Mouse (Mus musculus) liver, embryonic 15.5 days (tissue): ENCODE data around the gene Uqcc1. TPM values are rescaled to one million over a fixed set of nuclear protein-coding genes. Genes with fewer than 3 reads are reported as not detected.

Source experiments
- ATAC-seq: fragments of 200-750 bp; cut with Nextera tagmentation; 2 replicates; pipeline ENCODE4 v1.8.0; 2017; ENCODE audit warnings: moderate number of reproducible peaks, mild to moderate bottlenecking, moderate library complexity; ENCODE audit not compliant: insufficient read depth
- H3K27ac ChIP-seq: fragments of 300-500 bp; sonication (generic); replicated peaks from 2 replicates; pipeline ENCODE4 v1.5.1; 2015; ENCODE audit warnings: mild to moderate bottlenecking, inconsistent platforms
- H3K27me3 ChIP-seq: fragments of 300-500 bp; sonication (generic); 2 replicates; pipeline ENCODE4 v1.6.1; 2015; ENCODE audit warnings: mild to moderate bottlenecking, inconsistent platforms
- H3K36me3 ChIP-seq: fragments of 300-500 bp; sonication (generic); replicated peaks from 2 replicates; pipeline ENCODE4 v1.6.1; 2015; ENCODE audit warnings: moderate library complexity, mild to moderate bottlenecking, inconsistent platforms
- H3K4me1 ChIP-seq: fragments of 300-500 bp; sonication (generic); replicated peaks from 2 replicates; pipeline ENCODE4 v1.6.1; 2015; ENCODE audit warnings: inconsistent platforms
- H3K4me2 ChIP-seq: fragments of 300-500 bp; sonication (generic); 2 replicates; pipeline ENCODE4 v1.6.1; 2015; ENCODE audit warnings: moderate library complexity, mild to moderate bottlenecking, inconsistent platforms
- H3K4me3 ChIP-seq: fragments of 300-500 bp; sonication (generic); replicated peaks from 2 replicates; pipeline ENCODE4 v1.5.1; 2015; ENCODE audit warnings: mild to moderate bottlenecking, inconsistent platforms
- H3K9ac ChIP-seq: fragments of 300-500 bp; sonication (generic); 2 replicates; pipeline ENCODE4 v1.6.1; 2015; ENCODE audit warnings: moderate library complexity, mild to moderate bottlenecking, inconsistent platforms
- H3K9me3 ChIP-seq: fragments of 300-500 bp; sonication (generic); replicated peaks from 2 replicates; pipeline ENCODE4 v1.6.1; 2016; ENCODE audit warnings: inconsistent platforms
- WGBS: fragments of 180-500 bp; shearing (Covaris S2); methylation state at CpG from one replicate; pipeline ENCODE4 v1.1.7; 2015; ENCODE audit warnings: mixed read lengths; ENCODE audit not compliant: insufficient replicate concordance; 5-methylcytosine and 5-hydroxymethylcytosine counted together
- polyA plus RNA-seq: library from polyadenylated mRNA; unstranded; fragments of >200 nt; fragmentation: Nextera tagmentation; extraction: Ambion mirVana; gene quantifications from 2 replicates; pipeline ENCODE4 v1.2.1, GENCODE M21; 2015

Gene Uqcc1
- polyA plus RNA-seq, result 32.1 and 33.5 TPM in 2 replicates

GRCm38 (mm10) chr2:155929531-155930442 lies at the start of gene Uqcc1:
Gene Uqcc1 (minus strand): TSS chr2:155930310.
- Histone ChIP-seq H3K4me2 (peak within 1 kb of the TSS; percentile 76), H3K4me1 (peaks cover 23% of the 10 kb centered on the region), H3K27me3 (no peaks in the 10 kb centered on the region), H3K9ac (peak within 1 kb of the TSS; percentile 44), H3K27ac (peak within 1 kb of the TSS; percentile 74), H3K9me3 (no peaks in the 10 kb centered on the region), H3K36me3 (no peaks in the 10 kb centered on the region), H3K4me3 (peak within 1 kb of the TSS; percentile 63)
- under 1% methylated on average over 38 of the region's 38 CpGs for WGBS
- ATAC-seq, result peak; percentile 94

DNA sequence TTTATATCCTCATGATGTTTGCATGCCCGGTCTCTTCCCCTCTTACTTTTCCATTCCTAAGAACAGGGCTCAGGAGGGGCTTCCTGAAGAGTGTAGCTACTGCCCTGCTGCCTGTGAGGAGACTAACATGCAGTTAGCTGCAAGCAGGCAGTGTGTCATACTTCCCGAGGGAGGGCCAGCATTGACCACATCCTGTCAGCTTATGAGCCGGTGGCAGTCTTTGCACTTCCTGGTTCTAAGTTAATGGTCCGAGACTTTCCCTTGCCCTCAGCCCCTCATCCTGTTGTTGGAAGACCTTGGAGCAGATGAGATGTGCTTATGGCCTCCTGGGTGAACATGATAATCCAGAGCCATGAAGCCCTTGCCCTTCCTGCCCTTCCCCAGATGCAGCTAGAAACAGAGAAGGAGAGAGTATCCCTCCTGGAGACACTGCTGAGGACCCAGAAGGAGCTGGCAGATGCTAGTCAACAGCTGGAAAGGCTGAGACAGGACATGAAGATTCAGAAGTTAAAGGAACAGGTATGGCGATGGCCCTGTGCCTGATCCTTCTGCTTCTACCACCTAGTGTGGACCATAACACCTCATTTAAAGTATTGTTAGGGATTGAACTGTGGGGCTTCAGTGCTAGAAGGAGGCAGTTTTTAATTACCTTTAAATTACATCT lies 49.4 kb upstream of the Uqcc1 start:
- Histone ChIP-seq H3K36me3 (peaks cover 87% of the 10 kb centered on the region), H3K9ac (no peak overlapping the region), H3K27me3 (no peaks in the 10 kb centered on the region), H3K4me1 (0 out of 2 replicates have a peak, but pooled peaks cover 3% of the 10 kb centered on the region), H3K4me2 (peak overlapping the region; percentile 21), H3K27ac (peak overlapping the region; percentile 61), H3K4me3 (0 out of 2 replicates have a peak overlapping the region, but pooled peaks have one; percentile 6), H3K9me3 (no peaks in the 10 kb centered on the region)
- peak; percentile 51; the same call in 1 of the 2 replicates for ATAC-seq
- WGBS, result 33% methylated on average over 5 of the region's 5 CpGs

DNA sequence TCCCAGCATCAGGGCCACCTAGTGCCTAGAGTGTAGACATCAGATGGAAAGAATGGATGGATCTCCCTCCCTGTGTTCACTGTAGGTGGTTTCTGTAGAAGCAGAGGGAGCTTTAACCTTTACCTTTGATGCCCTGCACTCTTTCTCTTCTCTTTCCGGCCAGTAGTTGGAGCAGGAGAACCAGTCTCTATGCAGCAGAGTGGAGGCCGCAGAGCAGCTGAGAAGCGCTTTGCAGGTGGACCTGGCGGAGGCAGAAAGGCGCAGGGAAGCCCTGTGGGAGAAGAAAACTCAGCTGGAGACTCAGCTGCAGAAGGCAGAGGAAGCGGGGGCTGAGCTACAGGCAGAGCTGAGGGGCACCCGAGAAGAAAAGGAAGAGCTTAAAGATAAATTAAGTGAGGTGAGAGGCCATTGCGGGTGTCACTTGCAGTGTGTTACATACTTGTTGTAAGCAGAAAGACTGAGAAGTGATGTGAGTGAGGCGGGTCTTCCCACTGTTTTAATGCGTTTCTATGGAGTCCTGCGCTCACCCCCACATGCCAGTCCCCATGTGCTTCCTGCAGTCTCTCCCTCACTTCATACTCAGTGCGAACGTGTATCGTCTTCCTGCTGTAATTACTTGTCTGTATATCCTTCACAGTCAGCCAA lies 44.1 kb upstream of the Uqcc1 start:
- Histone ChIP-seq H3K36me3 (peaks cover 83% of the 10 kb centered on the region), H3K27ac (0 out of 2 replicates have a peak overlapping the region, but pooled peaks have one; percentile 4), H3K9ac (no peak overlapping the region), H3K4me1 (peaks cover 18% of the 10 kb centered on the region), H3K27me3 (no peaks in the 10 kb centered on the region), H3K4me2 (no peak overlapping the region), H3K4me3 (no peak overlapping the region), H3K9me3 (no peaks in the 10 kb centered on the region)
- ATAC-seq, result no peak
- WGBS, result 77% methylated on average over 14 of the region's 14 CpGs

DNA sequence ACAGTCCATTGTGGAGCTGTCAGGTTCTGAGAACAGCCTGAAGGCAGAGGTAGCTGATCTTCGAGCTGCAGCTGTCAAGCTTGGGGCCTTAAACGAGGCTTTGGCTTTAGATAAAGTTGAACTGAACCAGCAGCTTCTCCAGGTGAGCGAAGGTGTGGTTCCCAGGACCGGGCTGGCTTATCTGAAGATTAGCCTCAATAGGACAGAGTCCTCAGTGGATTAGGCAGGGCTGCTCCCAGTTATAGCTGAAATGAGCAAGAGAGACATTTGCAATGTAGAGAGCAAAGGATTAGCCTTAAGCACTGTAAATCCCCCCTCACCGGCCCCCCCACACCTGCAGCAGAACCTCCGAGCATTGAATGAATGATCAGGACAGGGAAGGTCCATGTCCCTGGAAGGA lies 43.2 kb upstream of the Uqcc1 start:
- Histone ChIP-seq H3K4me1 (peaks cover 16% of the 10 kb centered on the region), H3K9me3 (no peaks in the 10 kb centered on the region), H3K9ac (no peak overlapping the region), H3K4me3 (no peak overlapping the region), H3K36me3 (peaks cover 87% of the 10 kb centered on the region), H3K27me3 (no peaks in the 10 kb centered on the region), H3K27ac (no peak overlapping the region), H3K4me2 (no peak overlapping the region)
- ATAC-seq, result 0 out of 2 replicates have a peak, but pooled peaks have one; percentile 18
- WGBS, result 50% methylated on average over 6 of the region's 6 CpGs

- no peak overlapping the region for H3K9ac ChIP-seq
- no peak overlapping the region for H3K27ac ChIP-seq
- no peaks in the 10 kb centered on the region for H3K9me3 ChIP-seq
- peaks cover 49% of the 10 kb centered on the region for H3K36me3 ChIP-seq
- no peak overlapping the region for H3K4me3 ChIP-seq
- 66% methylated on average over 1 of the region's 1 CpGs for WGBS
- ATAC-seq, result no peak
- no peak overlapping the region for H3K4me2 ChIP-seq
- H3K27me3 ChIP-seq, result no peaks in the 10 kb centered on the region
- 0 out of 2 replicates have a peak, but pooled peaks cover under 1% of the 10 kb centered on the region for H3K4me1 ChIP-seq
These were observed 32.9 kb upstream of the Uqcc1 start for GRCm38 (mm10) chr2:155962991-155963390.

DNA sequence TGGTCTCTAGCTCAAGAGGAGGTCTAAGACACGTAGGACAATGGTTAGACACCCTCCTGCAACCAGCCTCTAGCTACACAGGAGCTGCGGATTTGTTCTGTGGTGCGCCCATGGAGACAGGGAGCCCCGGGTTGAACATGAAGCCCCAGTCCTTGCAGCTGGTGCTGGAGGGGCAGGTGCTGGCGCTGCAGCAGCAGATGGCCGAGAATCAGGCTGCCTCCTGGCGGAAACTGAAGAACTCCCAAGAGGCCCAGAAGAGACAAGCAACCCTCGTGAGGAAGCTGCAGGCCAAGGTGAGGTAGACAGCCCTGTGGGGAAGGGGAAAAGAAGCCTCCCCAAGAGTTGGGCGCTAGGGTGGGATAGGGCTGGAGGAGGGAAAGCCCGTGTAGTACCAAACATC lies 31.8 kb upstream of the Uqcc1 start:
- Histone ChIP-seq H3K4me1 (peaks cover 11% of the 10 kb centered on the region), H3K36me3 (peaks cover 38% of the 10 kb centered on the region), H3K4me3 (no peak overlapping the region), H3K4me2 (no peak overlapping the region), H3K9ac (no peak overlapping the region), H3K27me3 (no peaks in the 10 kb centered on the region), H3K9me3 (no peaks in the 10 kb centered on the region), H3K27ac (no peak overlapping the region)
- ATAC-seq, result no peak
- WGBS, result 75% methylated on average over 10 of the region's 10 CpGs

DNA sequence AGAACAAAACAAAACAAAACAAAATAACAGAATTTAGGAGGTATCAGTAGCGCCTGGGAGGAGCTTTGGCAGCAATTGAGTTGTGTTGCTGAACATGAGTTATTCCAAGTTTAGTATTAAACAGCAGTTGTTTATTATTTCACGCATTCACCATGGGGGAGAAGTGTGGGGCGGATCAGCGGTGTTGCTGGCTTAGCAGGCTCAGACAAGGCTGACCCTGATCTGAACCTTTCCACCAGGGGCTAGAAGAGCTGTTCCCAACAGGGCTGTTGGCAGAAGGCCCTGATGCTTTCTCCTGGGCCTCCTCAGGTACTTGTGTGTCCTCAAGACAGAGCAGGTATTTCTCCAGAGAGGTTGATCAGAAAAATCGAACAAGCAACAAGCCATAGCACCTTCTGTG lies 29.9 kb upstream of the Uqcc1 start:
- Histone ChIP-seq H3K36me3 (peaks cover 26% of the 10 kb centered on the region), H3K27me3 (no peaks in the 10 kb centered on the region), H3K4me1 (peaks cover 15% of the 10 kb centered on the region), H3K9ac (no peak overlapping the region), H3K9me3 (no peaks in the 10 kb centered on the region), H3K4me2 (no peak overlapping the region), H3K4me3 (no peak overlapping the region), H3K27ac (no peak overlapping the region)
- WGBS, result 82% methylated on average over 5 of the region's 5 CpGs
- no peak for ATAC-seq

DNA sequence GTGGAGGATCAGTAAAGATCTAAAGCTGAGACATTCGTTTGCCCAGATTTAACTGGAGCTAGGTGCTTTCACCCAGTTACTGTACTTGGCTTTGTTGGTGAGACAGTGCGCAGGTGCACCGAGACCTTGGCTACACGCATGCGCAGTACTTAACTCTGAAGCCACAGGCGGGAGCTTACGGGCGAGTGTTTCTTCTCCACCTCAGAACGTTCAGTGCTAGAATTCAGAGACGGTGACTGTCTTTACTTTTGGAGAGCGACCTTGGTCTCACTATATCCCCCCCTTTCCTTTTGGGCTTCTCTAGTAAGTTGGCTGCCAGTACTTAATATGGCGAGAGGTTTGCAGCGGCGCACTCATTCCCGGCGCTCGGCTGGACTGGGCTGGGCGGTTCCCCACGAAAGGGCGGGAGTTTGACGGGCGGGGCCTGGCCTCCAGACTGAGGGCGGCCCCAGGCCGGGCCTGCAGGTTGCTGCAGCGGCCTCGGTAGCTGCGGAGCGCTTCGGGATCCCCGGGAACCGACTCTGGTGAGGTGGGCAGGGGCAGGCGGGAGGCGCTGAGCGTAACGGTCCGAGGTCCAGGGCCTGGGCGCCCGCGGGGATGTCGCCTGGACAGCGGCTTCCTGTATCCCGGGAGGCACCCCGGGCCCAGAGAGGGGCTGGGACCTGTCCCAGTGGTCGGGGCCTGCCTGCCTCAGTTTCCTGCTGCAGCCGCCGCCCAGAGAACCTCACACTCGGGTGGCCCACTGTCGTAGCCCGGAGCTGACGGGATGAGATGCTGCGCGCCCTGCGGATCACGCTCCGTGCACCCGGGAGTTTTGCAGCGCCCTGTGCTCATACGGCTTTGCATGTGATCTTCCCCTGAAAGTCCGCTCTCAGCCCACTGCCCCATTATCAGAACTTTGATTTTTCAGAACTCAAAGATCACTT lies 26.3 kb upstream of the Uqcc1 start, which contains the start of gene Cep250:
Gene Cep250, plus strand, starts transcription at position 325 of the 926 bp plus-strand sequence.
- H3K4me2 ChIP-seq, result peak within 1 kb of the TSS; percentile 97
- H3K27ac ChIP-seq, result peak within 1 kb of the TSS; percentile 84
- under 1% methylated on average over 59 of the region's 59 CpGs for WGBS
- no peaks in the 10 kb centered on the region for H3K9me3 ChIP-seq
- H3K27me3 ChIP-seq, result peaks cover 14% of the 10 kb centered on the region
- H3K9ac ChIP-seq, result peak within 1 kb of the TSS; percentile 87
- ATAC-seq, result peak; percentile 100
- H3K4me3 ChIP-seq, result peak within 1 kb of the TSS; percentile 81
- no peaks in the 10 kb centered on the region for H3K36me3 ChIP-seq
- peaks cover 20% of the 10 kb centered on the region for H3K4me1 ChIP-seq

GRCm38 (mm10) chr2:155952006-155952405 lies 21.9 kb upstream of the Uqcc1 start:
- H3K9ac ChIP-seq, result no peak overlapping the region
- H3K27me3 ChIP-seq, result peaks cover 18% of the 10 kb centered on the region
- no peak overlapping the region for H3K4me2 ChIP-seq
- H3K4me1 ChIP-seq, result peaks cover 23% of the 10 kb centered on the region
- no peak overlapping the region for H3K4me3 ChIP-seq
- no peaks in the 10 kb centered on the region for H3K9me3 ChIP-seq
- no peak overlapping the region for H3K27ac ChIP-seq
- no peak for ATAC-seq
- H3K36me3 ChIP-seq, result no peaks in the 10 kb centered on the region

GRCm38 (mm10) chr2:155949362-155949761 lies 19.3 kb upstream of the Uqcc1 start:
- no peaks in the 10 kb centered on the region for H3K9me3 ChIP-seq
- H3K36me3 ChIP-seq, result no peaks in the 10 kb centered on the region
- 56% methylated on average over 6 of the region's 6 CpGs for WGBS
- no peak overlapping the region for H3K4me3 ChIP-seq
- no peak overlapping the region for H3K4me2 ChIP-seq
- peaks cover 23% of the 10 kb centered on the region for H3K27me3 ChIP-seq
- peaks cover 30% of the 10 kb centered on the region for H3K4me1 ChIP-seq
- no peak overlapping the region for H3K9ac ChIP-seq
- no peak for ATAC-seq
- no peak overlapping the region for H3K27ac ChIP-seq
